Mouse (Mus musculus): ENCODE data around the gene Nr2c1. TPM values are rescaled to one million over a fixed set of nuclear protein-coding genes. Genes with fewer than 3 reads are reported as not detected.

The Nr2c1 gene
- polyA plus RNA-seq, 1 experiment, result 4.1 TPM

- DNase-seq, result no peak
- TF ChIP-seq POLR2A (IDR thresholded peaks at IDR 0.05; ENCODE audit: low read depth, low read length), result no peak
- no peak for TF ChIP-seq CTCF (conservative IDR thresholded peaks at IDR 0.05; ENCODE audit: insufficient read depth, insufficient read length, low read depth, low read length)
- H3K4me3 ChIP-seq (ENCODE audit: insufficient read depth, low read depth, low read length), result no peak overlapping the region
- no peak overlapping the region for H3K27ac ChIP-seq (ENCODE audit: insufficient read depth, low read depth, low read length)
- H3K36me3 ChIP-seq (ENCODE audit: control insufficient read depth, insufficient read depth, low read length), result no peaks in the 10 kb centered on the region
- peaks cover 2% of the 10 kb centered on the region; the same call in 1 of the 2 replicates for H3K4me1 ChIP-seq (ENCODE audit: control insufficient read depth, insufficient read depth, low read length)
- 86% methylated on average over 9 of the region's 9 CpGs for WGBS
- no peaks in the 10 kb centered on the region for H3K27me3 ChIP-seq (replicated peaks; ENCODE audit: control insufficient read depth, insufficient read depth, low read length)
These were observed 27.1 kb upstream of the Nr2c1 start for GRCm38 (mm10) chr10:94120676-94121075.

- DNase-seq, result peak; percentile 14
- Histone ChIP-seq H3K4me3 (ENCODE audit: insufficient read depth, low read depth, low read length) (no peak overlapping the region), H3K36me3 (ENCODE audit: control insufficient read depth, insufficient read depth, low read length) (no peaks in the 10 kb centered on the region), H3K4me1 (ENCODE audit: control insufficient read depth, insufficient read depth, low read length) (no peaks in the 10 kb centered on the region), H3K27me3 (replicated peaks; ENCODE audit: control insufficient read depth, insufficient read depth, low read length) (no peaks in the 10 kb centered on the region), H3K27ac (ENCODE audit: insufficient read depth, low read depth, low read length) (no peak overlapping the region)
- TF ChIP-seq CTCF (conservative IDR thresholded peaks at IDR 0.05; ENCODE audit: insufficient read depth, insufficient read length, low read depth, low read length), result no peak
- WGBS, result 95% methylated on average over 7 of the region's 7 CpGs
These were observed 25.2 kb upstream of the Nr2c1 start for GRCm38 (mm10) chr10:94122595-94122994.

DNA sequence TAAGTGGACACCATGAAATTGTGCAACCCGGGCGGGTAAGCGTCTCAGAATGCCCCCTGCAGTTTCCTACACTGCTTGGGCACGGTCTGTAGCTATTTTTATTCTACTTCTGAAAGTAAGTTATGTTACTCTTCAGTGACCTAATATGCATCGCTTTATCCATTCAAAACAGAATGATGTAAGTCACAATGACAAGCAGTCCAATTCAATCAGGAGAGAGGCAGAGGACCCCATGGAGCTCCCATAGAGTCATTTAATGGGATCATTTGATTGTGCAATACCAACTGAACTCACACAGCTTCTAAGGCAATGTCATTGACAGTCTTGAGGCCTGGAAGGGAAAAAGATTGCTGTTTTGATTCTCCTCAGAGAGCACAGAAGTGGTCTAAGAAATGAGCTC lies 24.2 kb upstream of the Nr2c1 start:
- no peak overlapping the region for H3K4me3 ChIP-seq (ENCODE audit: insufficient read depth, low read depth, low read length)
- H3K27me3 ChIP-seq (replicated peaks; ENCODE audit: control insufficient read depth, insufficient read depth, low read length), result no peaks in the 10 kb centered on the region
- DNase-seq, result no peak
- TF ChIP-seq CTCF (conservative IDR thresholded peaks at IDR 0.05; ENCODE audit: insufficient read depth, insufficient read length, low read depth, low read length) (no peak), POLR2A (IDR thresholded peaks at IDR 0.05; ENCODE audit: low read depth, low read length) (no peak)
- no peaks in the 10 kb centered on the region for H3K4me1 ChIP-seq (ENCODE audit: control insufficient read depth, insufficient read depth, low read length)
- H3K27ac ChIP-seq (ENCODE audit: insufficient read depth, low read depth, low read length), result no peak overlapping the region
- 93% methylated on average over 5 of the region's 5 CpGs for WGBS
- no peaks in the 10 kb centered on the region for H3K36me3 ChIP-seq (ENCODE audit: control insufficient read depth, insufficient read depth, low read length)

GRCm38 (mm10) chr10:94124376-94124775 lies 23.4 kb upstream of the Nr2c1 start:
- 82% methylated on average over 5 of the region's 5 CpGs for WGBS
- peak; percentile 11 for DNase-seq
- Histone ChIP-seq H3K27ac (ENCODE audit: insufficient read depth, low read depth, low read length) (no peak overlapping the region), H3K27me3 (replicated peaks; ENCODE audit: control insufficient read depth, insufficient read depth, low read length) (no peaks in the 10 kb centered on the region), H3K36me3 (ENCODE audit: control insufficient read depth, insufficient read depth, low read length) (no peaks in the 10 kb centered on the region), H3K4me3 (ENCODE audit: insufficient read depth, low read depth, low read length) (no peak overlapping the region), H3K4me1 (ENCODE audit: control insufficient read depth, insufficient read depth, low read length) (no peaks in the 10 kb centered on the region)
- no peak for TF ChIP-seq POLR2A (IDR thresholded peaks at IDR 0.05; ENCODE audit: low read depth, low read length)
- TF ChIP-seq CTCF (conservative IDR thresholded peaks at IDR 0.05; ENCODE audit: insufficient read depth, insufficient read length, low read depth, low read length), result peak; percentile 45

DNA sequence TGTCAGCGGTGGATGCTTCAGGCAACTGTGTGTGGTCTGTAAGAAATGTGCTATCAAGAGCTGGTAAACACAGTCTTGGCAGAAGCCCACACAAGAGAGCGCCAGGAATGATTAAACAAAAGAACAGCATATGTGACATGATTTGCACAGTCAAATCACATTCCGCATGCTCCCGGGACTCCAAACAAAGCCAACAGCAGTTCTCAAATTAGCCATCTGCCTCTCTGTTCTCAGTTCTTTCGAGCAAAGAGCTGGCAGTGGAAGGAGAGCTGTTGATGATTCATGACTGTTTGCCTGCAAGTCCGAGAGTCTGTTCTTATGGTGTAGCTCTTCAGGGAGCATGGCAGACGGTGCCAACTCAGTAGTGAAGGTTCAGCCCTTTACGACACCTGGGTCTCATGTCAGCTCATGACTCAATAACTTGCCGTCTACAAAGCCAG lies 18.1 kb upstream of the Nr2c1 start:
- WGBS, result 65% methylated on average over 9 of the region's 9 CpGs
- TF ChIP-seq CTCF (conservative IDR thresholded peaks at IDR 0.05; ENCODE audit: insufficient read depth, insufficient read length, low read depth, low read length) (no peak), POLR2A (IDR thresholded peaks at IDR 0.05; ENCODE audit: low read depth, low read length) (no peak)
- DNase-seq, result peak; percentile 17

DNA sequence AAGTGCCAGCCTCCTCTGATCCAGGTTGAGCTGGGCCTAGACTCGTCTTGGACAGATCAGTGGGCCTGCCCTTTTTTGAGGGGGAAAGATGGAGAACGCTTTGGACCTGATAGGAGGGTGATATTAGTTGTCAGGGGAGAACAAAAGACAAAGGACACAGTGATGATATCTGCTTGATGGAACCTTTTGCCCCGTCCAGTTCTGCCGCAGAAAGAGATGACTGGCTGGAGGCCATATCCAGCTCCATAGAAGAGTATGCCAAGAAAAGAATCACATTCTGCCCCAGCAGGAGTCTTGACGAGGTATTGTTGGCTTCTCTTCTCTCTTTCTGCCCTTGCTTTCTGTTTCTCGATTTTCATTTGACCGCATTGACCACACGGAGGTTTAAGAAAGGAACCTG lies 14.7 kb upstream of the Nr2c1 start:
- TF ChIP-seq CTCF (conservative IDR thresholded peaks at IDR 0.05; ENCODE audit: insufficient read depth, insufficient read length, low read depth, low read length) (no peak), POLR2A (IDR thresholded peaks at IDR 0.05; ENCODE audit: low read depth, low read length) (no peak)
- no peak for DNase-seq
- Histone ChIP-seq H3K27me3 (replicated peaks; ENCODE audit: control insufficient read depth, insufficient read depth, low read length) (no peaks in the 10 kb centered on the region), H3K27ac (ENCODE audit: insufficient read depth, low read depth, low read length) (no peak overlapping the region), H3K4me1 (ENCODE audit: control insufficient read depth, insufficient read depth, low read length) (no peaks in the 10 kb centered on the region), H3K4me3 (ENCODE audit: insufficient read depth, low read depth, low read length) (no peak overlapping the region), H3K36me3 (ENCODE audit: control insufficient read depth, insufficient read depth, low read length) (no peaks in the 10 kb centered on the region)
- WGBS, result 90% methylated on average over 8 of the region's 8 CpGs

More for the DNA sequence above, 18.1 kb upstream of the Nr2c1 start:
- H3K27me3 ChIP-seq (replicated peaks; ENCODE audit: control insufficient read depth, insufficient read depth, low read length), result no peaks in the 10 kb centered on the region
- no peaks in the 10 kb centered on the region for H3K36me3 ChIP-seq (ENCODE audit: control insufficient read depth, insufficient read depth, low read length)
- no peaks in the 10 kb centered on the region for H3K4me1 ChIP-seq (ENCODE audit: control insufficient read depth, insufficient read depth, low read length)
- H3K27ac ChIP-seq (ENCODE audit: insufficient read depth, low read depth, low read length), result no peak overlapping the region
- H3K4me3 ChIP-seq (ENCODE audit: insufficient read depth, low read depth, low read length), result no peak overlapping the region

GRCm38 (mm10) chr10:94133674-94134073 lies 14.1 kb upstream of the Nr2c1 start:
- Histone ChIP-seq H3K4me1 (ENCODE audit: control insufficient read depth, insufficient read depth, low read length) (no peaks in the 10 kb centered on the region), H3K27ac (ENCODE audit: insufficient read depth, low read depth, low read length) (no peak overlapping the region), H3K36me3 (ENCODE audit: control insufficient read depth, insufficient read depth, low read length) (no peaks in the 10 kb centered on the region), H3K4me3 (ENCODE audit: insufficient read depth, low read depth, low read length) (no peak overlapping the region), H3K27me3 (replicated peaks; ENCODE audit: control insufficient read depth, insufficient read depth, low read length) (no peaks in the 10 kb centered on the region)
- TF ChIP-seq POLR2A (IDR thresholded peaks at IDR 0.05; ENCODE audit: low read depth, low read length) (no peak), CTCF (conservative IDR thresholded peaks at IDR 0.05; ENCODE audit: insufficient read depth, insufficient read length, low read depth, low read length) (no peak)
- 88% methylated on average over 7 of the region's 7 CpGs for WGBS
- DNase-seq, result no peak

All from kidney, adult 2 months (tissue).